Mouse (Mus musculus) liver, adult 2 months (tissue): Measurements from ENCODE around the gene Ucn.

ENCODE experiments used
- CTCF ChIP-seq: fragments of 200-500 bp; IDR thresholded peaks from 2 replicates; pipeline ENCODE4 v1.5.1; 2011; ENCODE audit warnings: low read depth, low read length, control low read depth
- POLR2A ChIP-seq: fragments of 200-500 bp; IDR thresholded peaks from 2 replicates; pipeline ENCODE4 v1.6.1; 2011; ENCODE audit warnings: low read length, control low read depth; ENCODE audit not compliant: insufficient read depth; ENCODE audit errors: extremely low read depth

DNA sequence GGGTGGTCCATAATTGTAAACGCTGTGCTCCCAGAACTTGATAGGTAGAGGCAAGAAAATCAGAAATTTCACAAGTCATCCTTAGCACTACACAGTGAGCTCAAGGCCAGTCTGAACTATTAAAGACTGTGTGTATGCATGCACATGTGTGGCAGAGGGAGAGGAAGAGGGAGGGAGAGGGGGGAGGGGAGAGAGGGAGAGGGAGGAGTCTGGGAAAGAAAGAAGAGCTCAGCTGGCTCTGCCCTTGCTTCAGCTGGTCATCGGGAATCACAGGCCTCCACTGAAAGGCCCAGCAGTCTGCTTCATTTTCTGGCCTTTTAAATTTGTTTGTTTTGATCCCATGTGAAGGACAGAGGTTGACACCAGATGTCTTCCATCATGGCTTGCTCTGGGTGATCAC is 15.1 kb downstream of the Ucn start:
- no peak for TF ChIP-seq CTCF
- no peak for TF ChIP-seq POLR2A
